Mouse (Mus musculus): Measurements from ENCODE around the gene Rasl12. TPM values are rescaled to one million over a fixed set of nuclear protein-coding genes. Genes with fewer than 3 reads are reported as not detected.
A peak's percentile ranks its signal among the peaks of the same experiment; 100 is the strongest.

Gene Rasl12
- total RNA-seq, 4 experiments from 2014 or later = 2.9 to 4.4 (median 3.8) TPM

- DNase-seq (ENCODE audit: low spot score in 2 of 2) = peak in 1 of 2 experiments; percentile 59
These were observed 5.5 kb upstream of the Rasl12 start for GRCm38 (mm10) chr9:65392638-65393364.

- no peak for DNase-seq (ENCODE audit: low spot score in 2 of 2)
These were observed 4.7 kb upstream of the Rasl12 start for GRCm38 (mm10) chr9:65393606-65394005.

GRCm38 (mm10) chr9:65394360-65394759 is 3.9 kb upstream of the Rasl12 start:
- DNase-seq (ENCODE audit: low spot score in 2 of 2) = no peak

- DNase-seq (ENCODE audit: low spot score in 2 of 2) = no peak
These were observed 1.6 kb downstream of the Rasl12 start for GRCm38 (mm10) chr9:65399934-65400333.

GRCm38 (mm10) chr9:65404331-65405183 is 6.3 kb downstream of the Rasl12 start:
- peak; percentile 59 to 75 for DNase-seq (ENCODE audit: low spot score in 2 of 2)

- DNase-seq (ENCODE audit: low spot score in 2 of 2) = no peak
These were observed 6.8 kb downstream of the Rasl12 start for GRCm38 (mm10) chr9:65405184-65405449.

- DNase-seq (ENCODE audit: low spot score in 2 of 2) = no peak
These were observed 9.0 kb downstream of the Rasl12 start for GRCm38 (mm10) chr9:65407327-65407726.

- DNase-seq (ENCODE audit: low spot score in 2 of 2) = no peak
These were observed 9.6 kb downstream of the Rasl12 start for GRCm38 (mm10) chr9:65407861-65408260.

- DNase-seq (ENCODE audit: low spot score in 2 of 2) = no peak
These were observed 10.6 kb downstream of the Rasl12 start for GRCm38 (mm10) chr9:65408871-65409295.

- DNase-seq (ENCODE audit: low spot score in 2 of 2) = no peak
These were observed 12.1 kb downstream of the Rasl12 start for GRCm38 (mm10) chr9:65410378-65410777.

GRCm38 (mm10) chr9:65411326-65411725 is 13.0 kb downstream of the Rasl12 start:
- no peak for DNase-seq (ENCODE audit: low spot score in 2 of 2)

- no peak for DNase-seq (ENCODE audit: low spot score in 2 of 2)
These were observed 19.4 kb downstream of the Rasl12 start for GRCm38 (mm10) chr9:65417738-65418137.

GRCm38 (mm10) chr9:65419633-65420032 is 21.3 kb downstream of the Rasl12 start:
- DNase-seq (ENCODE audit: low spot score in 2 of 2) = no peak

GRCm38 (mm10) chr9:65422760-65423501 is 24.6 kb downstream of the Rasl12 start, which contains the start of gene Slc51b:
Gene Slc51b, minus strand, starts transcription at chr9:65422955.
- DNase-seq (ENCODE audit: low spot score in 2 of 2) = no peak

- DNase-seq (ENCODE audit: low spot score in 2 of 2) = no peak
These were observed 26.1 kb downstream of the Rasl12 start for GRCm38 (mm10) chr9:65424393-65424792.

GRCm38 (mm10) chr9:65427511-65427910 is 29.2 kb downstream of the Rasl12 start:
- DNase-seq (ENCODE audit: low spot score in 2 of 2) = no peak

- DNase-seq (ENCODE audit: low spot score in 2 of 2) = no peak
These were observed 29.7 kb downstream of the Rasl12 start for GRCm38 (mm10) chr9:65428003-65428402.

- DNase-seq (ENCODE audit: low spot score in 2 of 2) = no peak
These were observed 32.1 kb downstream of the Rasl12 start for GRCm38 (mm10) chr9:65430401-65430800.

GRCm38 (mm10) chr9:65430921-65431320 is 32.6 kb downstream of the Rasl12 start:
- no peak for DNase-seq (ENCODE audit: low spot score in 2 of 2)

- DNase-seq (ENCODE audit: low spot score in 2 of 2) = peak; percentile 84 to 94
These were observed 33.9 kb downstream of the Rasl12 start for GRCm38 (mm10) chr9:65432236-65432635.

GRCm38 (mm10) chr9:65434140-65434539 is 35.8 kb downstream of the Rasl12 start:
- DNase-seq (ENCODE audit: low spot score in 2 of 2) = no peak

- DNase-seq (ENCODE audit: low spot score in 2 of 2) = no peak
These were observed 36.9 kb downstream of the Rasl12 start for GRCm38 (mm10) chr9:65435211-65435610.
